Mouse (Mus musculus): ENCODE results near the gene Myt1l.

DNA sequence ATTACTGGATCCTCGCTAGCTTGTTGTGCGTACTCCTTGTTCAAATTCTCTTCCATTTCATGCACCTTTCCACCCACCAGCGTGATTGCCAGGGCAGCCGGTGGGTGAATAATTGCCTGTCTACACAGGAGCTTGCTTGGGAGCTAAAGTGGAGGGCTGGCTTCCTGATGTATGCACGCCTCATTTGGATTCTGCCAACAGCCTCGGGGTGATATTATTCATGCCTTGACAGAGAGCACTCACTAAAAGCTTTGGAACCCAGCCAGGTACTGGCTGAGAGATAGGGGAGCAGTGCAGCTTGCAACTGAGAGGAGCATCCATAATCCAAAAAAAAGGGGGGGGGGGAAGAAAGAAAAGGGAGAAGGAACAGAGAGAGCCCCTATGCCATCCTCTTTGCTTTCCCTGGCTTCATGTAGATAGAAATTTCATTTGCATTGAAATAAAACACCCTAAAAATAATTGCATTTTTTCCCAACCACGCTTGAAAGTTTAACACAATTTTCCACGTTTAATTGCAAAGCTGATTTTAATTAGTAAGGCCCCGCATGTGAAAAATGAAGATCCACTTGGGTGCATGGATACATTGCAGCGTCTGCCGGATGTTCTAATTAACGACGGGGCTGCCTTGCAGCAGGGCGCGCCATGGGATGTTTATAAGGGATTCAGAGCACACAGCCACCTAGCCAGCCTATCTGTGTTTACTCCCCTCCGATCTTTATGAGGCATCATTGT, 261.3 kb downstream of the Myt1l start:
- TF ChIP-seq CTCF (IDR thresholded peaks at IDR 0.05; ENCODE audit: borderline replicate concordance, control insufficient read depth, extremely low read depth, insufficient read depth, low read length, poor library complexity) (no peak), POLR2A (IDR thresholded peaks at IDR 0.05; ENCODE audit: control insufficient read depth, extremely low read depth, insufficient read depth, low read length, poor library complexity) (no peak)

All from thymus, adult 2 months (tissue).